Mouse (Mus musculus) splenic B cell, adult 2 months (primary cell): ENCODE measurements around the gene Gm5294.

Experiments
- DNase-seq: peaks from one replicate; pipeline ENCODE4 v3.0.0-alpha.2; 2011; ENCODE audit warnings: low read depth, low spot score
- H3K27me3 ChIP-seq: 2 replicates; pipeline ENCODE4 v1.6.1; 2012; ENCODE audit warnings: mild to moderate bottlenecking, low read length, moderate library complexity, mixed read lengths; ENCODE audit not compliant: control insufficient read depth, poor library complexity, insufficient read depth, severe bottlenecking
- H3K36me3 ChIP-seq: 2 replicates; pipeline ENCODE4 v1.6.1; 2012; ENCODE audit warnings: mild to moderate bottlenecking, low read length, moderate library complexity, mixed read lengths; ENCODE audit not compliant: control insufficient read depth, poor library complexity, insufficient read depth, severe bottlenecking

Gene Gm5294

GRCm38 (mm10) chr5:138819780-138820179 is at the start of gene Gm5294:
Gene Gm5294, plus strand, starts transcription at chr5:138820080.
- no peaks in the 10 kb centered on the region for H3K36me3 ChIP-seq
- no peak for DNase-seq
- no peaks in the 10 kb centered on the region; the same call in 1 of the 2 replicates for H3K27me3 ChIP-seq

DNA sequence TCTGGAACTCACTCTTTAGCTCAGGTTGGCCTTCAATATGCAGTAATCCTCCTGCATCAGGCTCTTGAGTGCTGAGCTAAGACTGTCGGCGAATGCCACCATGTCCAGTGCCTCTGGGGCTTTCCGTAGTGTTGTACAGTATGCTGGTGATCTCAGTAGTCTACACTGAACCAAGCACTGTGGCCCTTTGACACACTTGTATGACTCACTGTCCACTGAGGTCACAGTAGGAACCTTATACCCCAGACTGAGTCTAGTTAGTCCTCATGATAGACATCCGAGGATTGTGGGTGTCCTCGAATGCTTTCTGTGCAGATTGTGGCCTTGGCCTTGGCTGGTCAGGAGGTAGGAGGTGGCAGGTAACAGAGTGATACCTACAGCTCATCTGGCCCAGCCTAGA is 44.8 kb upstream of the Gm5294 start:
- no peak for DNase-seq
- Histone ChIP-seq H3K36me3 (no peaks in the 10 kb centered on the region), H3K27me3 (no peaks in the 10 kb centered on the region)

DNA sequence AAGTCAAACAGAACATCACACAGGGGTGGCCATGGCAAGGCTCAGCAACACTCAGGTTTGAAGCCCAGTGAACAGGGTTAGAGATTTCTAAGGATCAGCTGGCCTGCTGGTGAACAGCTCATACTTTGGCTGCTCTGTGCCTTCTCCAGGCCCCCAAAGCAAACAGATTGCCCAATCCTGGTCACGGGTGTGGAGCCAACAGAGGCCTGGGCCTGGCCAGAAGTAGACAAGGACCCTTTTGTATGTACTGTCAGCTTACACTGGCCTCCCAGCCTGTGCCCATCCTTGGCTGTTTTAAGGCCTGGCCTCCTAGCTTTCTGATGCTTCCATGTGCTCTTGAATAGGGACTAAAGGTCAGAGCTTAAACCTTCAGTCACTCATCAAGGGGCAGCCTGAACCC is 43.5 kb upstream of the Gm5294 start:
- Histone ChIP-seq H3K36me3 (no peaks in the 10 kb centered on the region), H3K27me3 (no peaks in the 10 kb centered on the region)
- no peak for DNase-seq

- H3K36me3 ChIP-seq: no peaks in the 10 kb centered on the region
- no peak for DNase-seq
These were observed 41.0 kb upstream of the Gm5294 start for GRCm38 (mm10) chr5:138778731-138779463.

GRCm38 (mm10) chr5:138779655-138780054 is 40.2 kb upstream of the Gm5294 start:
- DNase-seq: no peak
- H3K27me3 ChIP-seq: no peaks in the 10 kb centered on the region
- no peaks in the 10 kb centered on the region for H3K36me3 ChIP-seq

More at GRCm38 (mm10) chr5:138778731-138779463, 41.0 kb upstream of the Gm5294 start:
- no peaks in the 10 kb centered on the region for H3K27me3 ChIP-seq

GRCm38 (mm10) chr5:138782697-138783096 is 37.2 kb upstream of the Gm5294 start:
- no peaks in the 10 kb centered on the region for H3K36me3 ChIP-seq
- DNase-seq: no peak
- H3K27me3 ChIP-seq: no peaks in the 10 kb centered on the region

DNA sequence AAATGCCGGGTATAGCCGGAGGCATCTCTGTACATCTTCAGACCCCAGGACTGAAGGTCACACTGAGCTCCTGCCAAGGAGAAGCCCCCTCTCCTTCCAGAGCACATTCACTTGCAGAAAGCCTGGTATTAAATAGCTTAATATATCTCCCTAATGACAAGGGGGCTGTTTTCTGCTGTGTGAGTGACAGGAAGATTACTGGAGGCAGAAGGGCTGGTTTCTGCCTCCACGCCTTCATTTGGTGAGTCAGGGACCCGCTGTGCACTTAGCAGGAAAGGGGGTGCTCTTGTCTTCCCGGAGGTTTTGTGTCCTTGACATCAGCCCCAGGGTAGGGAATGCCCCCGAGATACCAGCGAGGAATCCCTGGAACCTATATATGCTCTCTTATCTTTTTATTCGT is 36.7 kb upstream of the Gm5294 start:
- no peaks in the 10 kb centered on the region for H3K36me3 ChIP-seq
- no peaks in the 10 kb centered on the region for H3K27me3 ChIP-seq
- no peak for DNase-seq

DNA sequence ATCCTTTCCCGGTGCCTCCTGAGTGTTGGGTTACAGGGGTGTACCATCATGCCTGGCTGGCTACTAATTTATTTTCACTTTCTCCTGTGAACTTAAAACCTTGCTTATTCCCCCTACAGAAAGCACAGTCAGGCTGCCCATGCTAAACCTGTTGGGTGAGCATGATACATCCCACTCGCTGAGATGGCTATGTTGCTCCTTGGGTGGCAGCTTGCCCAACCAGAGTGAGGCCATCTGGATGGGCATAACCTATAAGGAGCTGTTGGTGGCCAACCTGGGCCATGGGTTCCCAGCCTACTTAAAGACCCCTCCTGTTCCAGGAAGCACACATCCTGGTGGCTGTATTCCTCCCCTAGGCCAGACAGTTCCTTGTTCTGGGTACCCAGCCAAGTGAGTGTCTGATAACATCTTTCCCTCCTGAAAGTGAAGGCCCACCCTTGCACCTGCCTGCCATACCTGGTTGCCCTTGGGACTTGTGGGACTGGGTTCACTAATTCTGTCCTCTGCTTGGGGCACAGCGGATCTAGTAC is 33.8 kb upstream of the Gm5294 start:
- Histone ChIP-seq H3K27me3 (no peaks in the 10 kb centered on the region), H3K36me3 (no peaks in the 10 kb centered on the region)
- DNase-seq: no peak

GRCm38 (mm10) chr5:138787648-138788047 is 32.2 kb upstream of the Gm5294 start:
- DNase-seq: no peak
- Histone ChIP-seq H3K27me3 (no peaks in the 10 kb centered on the region), H3K36me3 (no peaks in the 10 kb centered on the region)

GRCm38 (mm10) chr5:138788481-138789211 is 31.2 kb upstream of the Gm5294 start:
- H3K36me3 ChIP-seq: no peaks in the 10 kb centered on the region
- DNase-seq: no peak
- H3K27me3 ChIP-seq: no peaks in the 10 kb centered on the region

- no peak for DNase-seq
- no peaks in the 10 kb centered on the region for H3K27me3 ChIP-seq
- no peaks in the 10 kb centered on the region for H3K36me3 ChIP-seq
These were observed 28.9 kb upstream of the Gm5294 start for GRCm38 (mm10) chr5:138790954-138791480.

GRCm38 (mm10) chr5:138801588-138802116 is 18.2 kb upstream of the Gm5294 start:
- DNase-seq: no peak
- Histone ChIP-seq H3K27me3 (no peaks in the 10 kb centered on the region), H3K36me3 (no peaks in the 10 kb centered on the region)

DNA sequence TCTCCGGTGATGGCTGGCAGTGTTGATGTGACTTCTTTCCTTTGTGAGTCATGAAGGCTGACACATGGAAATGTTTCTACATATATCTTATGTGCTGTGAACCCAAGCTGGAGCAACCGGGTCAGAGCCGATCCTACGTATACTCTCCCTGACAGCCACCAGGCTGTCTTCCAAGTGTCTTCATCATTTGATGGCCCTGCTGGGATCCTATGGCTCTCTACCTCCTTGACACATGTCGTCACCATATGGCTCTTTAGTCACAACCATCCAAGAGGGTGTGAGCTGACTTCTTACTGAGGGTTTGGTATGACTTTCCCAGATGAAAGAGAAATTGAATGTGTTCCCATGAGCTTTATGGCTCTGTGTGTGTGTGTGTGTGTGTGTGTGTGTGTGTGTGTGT is 15.6 kb upstream of the Gm5294 start:
- H3K27me3 ChIP-seq: no peaks in the 10 kb centered on the region
- no peaks in the 10 kb centered on the region for H3K36me3 ChIP-seq

DNA sequence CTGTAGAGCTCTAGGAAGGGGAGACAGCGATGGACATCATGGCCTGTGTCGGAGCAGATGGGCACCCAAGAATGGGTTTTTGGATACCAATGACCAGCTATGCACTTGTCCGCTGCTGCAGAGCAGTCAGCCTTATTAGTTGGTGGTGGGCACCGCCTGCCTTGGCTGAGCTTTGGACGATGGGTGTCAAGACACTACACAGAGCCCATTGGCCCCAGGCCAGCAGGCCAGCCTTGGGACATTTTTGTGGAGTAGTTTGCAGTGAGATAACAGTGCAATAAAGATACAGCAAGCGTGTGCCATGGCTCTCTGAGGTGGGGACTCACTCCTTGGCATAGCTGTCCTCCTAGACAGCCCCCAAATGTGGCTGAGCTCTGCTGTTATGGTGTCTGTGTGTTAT is 10.1 kb upstream of the Gm5294 start:
- no peaks in the 10 kb centered on the region for H3K27me3 ChIP-seq
- H3K36me3 ChIP-seq: no peaks in the 10 kb centered on the region
- DNase-seq: no peak

More for the DNA sequence above, 15.6 kb upstream of the Gm5294 start:
- DNase-seq: no peak
